Mouse (Mus musculus): ENCODE data around the gene Gm11492.

- TF ChIP-seq CTCF (IDR thresholded peaks at IDR 0.05; ENCODE audit: control insufficient read depth, insufficient read depth, insufficient read length) = no peak
- TF ChIP-seq MYOD1 (IDR thresholded peaks at IDR 0.05; ENCODE audit: control insufficient read depth, insufficient read length, low read depth) = no peak
- no peak for TF ChIP-seq MAX (IDR thresholded peaks at IDR 0.05)
Measured at GRCm38 (mm10) chr11:87592713-87593598, 26.5 kb downstream of the Gm11492 start.
